Comparison of ENCODE assay signal across 10 mouse cellular contexts in the genomic region with DNA sequence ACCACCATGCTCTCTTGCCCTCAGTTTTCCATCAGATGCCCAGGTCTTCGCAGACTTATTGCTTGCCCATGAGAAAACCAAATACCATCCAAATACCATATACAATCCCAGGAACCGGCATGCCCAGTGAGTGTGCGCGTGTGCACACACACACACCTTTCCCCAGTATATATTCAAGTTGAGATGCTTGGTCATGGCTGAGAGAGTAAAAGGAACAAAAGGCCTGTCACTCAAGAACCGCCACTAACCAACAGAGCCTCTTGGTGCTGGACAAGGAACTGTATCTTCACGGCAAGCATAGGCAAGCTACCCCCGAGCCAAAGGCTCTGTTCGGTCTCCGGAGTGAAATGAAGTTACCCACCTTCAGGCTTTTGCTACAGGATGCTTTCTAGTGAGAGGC. TPM values are rescaled to one million over a fixed set of nuclear protein-coding genes. Genes with fewer than 3 reads are reported as not detected.
DNase-seq lines count a peak whose midpoint lies in the region; ATAC-seq and TF ChIP-seq lines count a peak whose summit lies in the region.
"Had no signal": no experiment of that assay in that cellular context is flagged by ENCODE, and none has a peak within 500 bp of the region (broad histone marks: within the 10 kb centered on the region; RNA-seq: fewer than 3 reads in every experiment).

No protein-coding gene starts in this region.

- no peak overlapping the region for H3K4me3 ChIP-seq in heart, postnatal 0 days (ENCODE audit: low read depth, low read length)
- H3K4me3 ChIP-seq in G1E (ENCODE audit: low read depth, low read length), result peak overlapping the region; percentile 3; the same call in 1 of the 2 replicates
- H3K4me3 ChIP-seq in hindbrain, embryonic 10.5 days, result peak overlapping the region; percentile 89
- peak overlapping the region; percentile 85 for H3K4me3 ChIP-seq in midbrain, embryonic 12.5 days

- no peak for TF ChIP-seq CTCF in heart, postnatal 0 days (IDR thresholded peaks at IDR 0.05; ENCODE audit: low read depth)
- TF ChIP-seq CTCF in G1E (IDR thresholded peaks at IDR 0.05; ENCODE audit: low read depth, low read length), result no peak

- peaks cover 11% of the 10 kb centered on the region for H3K4me1 ChIP-seq in heart, postnatal 0 days (ENCODE audit: control insufficient read depth, insufficient read depth)
- peaks cover 43% of the 10 kb centered on the region for H3K4me1 ChIP-seq in G1E (ENCODE audit: insufficient read depth, low read depth, low read length)
- peaks cover 40% of the 10 kb centered on the region for H3K4me1 ChIP-seq in hindbrain, embryonic 10.5 days (replicated peaks)
- peaks cover 24% of the 10 kb centered on the region for H3K4me1 ChIP-seq in midbrain, embryonic 12.5 days

- H3K9ac ChIP-seq in heart, postnatal 0 days (replicated peaks; ENCODE audit: low read depth, low read length), result no peak overlapping the region
- H3K9ac ChIP-seq in midbrain, embryonic 12.5 days (replicated peaks), result peak overlapping the region; percentile 87; the same call in 1 of the 2 replicates

- peak overlapping the region; percentile 99; the same call in 1 of the 2 replicates for H3K4me2 ChIP-seq in heart, postnatal 0 days (ENCODE audit: low read depth, low read length)
- peak overlapping the region; percentile 84 for H3K4me2 ChIP-seq in midbrain, embryonic 12.5 days (replicated peaks)

- no peak for TF ChIP-seq EP300 in heart, postnatal 0 days (IDR thresholded peaks at IDR 0.05; ENCODE audit: low read depth)

- H3K36me3 ChIP-seq in heart, postnatal 0 days (replicated peaks; ENCODE audit: control insufficient read depth, insufficient read depth, low read length), result peaks cover 16% of the 10 kb centered on the region
- H3K36me3 ChIP-seq in G1E (replicated peaks), result peaks cover 56% of the 10 kb centered on the region
- H3K36me3 ChIP-seq in hindbrain, embryonic 10.5 days, result peaks cover 18% of the 10 kb centered on the region
- peaks cover 17% of the 10 kb centered on the region for H3K36me3 ChIP-seq in midbrain, embryonic 12.5 days

- ATAC-seq in heart, postnatal 0 days (ENCODE audit: insufficient read depth, low read depth), result no peak
- no peak for ATAC-seq in G1E (ENCODE audit: extremely low read depth, insufficient number of reproducible peaks, low FRiP score, poor library complexity, severe bottlenecking)
- no peak for ATAC-seq in midbrain, embryonic 12.5 days (ENCODE audit: low FRiP score, low read depth)
- ATAC-seq in erythroid progenitor cell, adult 5-6 weeks (replicated peaks; ENCODE audit: low FRiP score, poor library complexity, severe bottlenecking), result no peak

- no peak for DNase-seq in heart, postnatal 0 days (ENCODE audit: low spot score)
- no peak for DNase-seq in heart, adult 18-20 months
- DNase-seq in G1E (ENCODE audit: low spot score), result no peak
- DNase-seq in hindbrain, embryonic 10.5 days (ENCODE audit: low spot score), result no peak
- DNase-seq in layer of hippocampus, adult 9-10 months (ENCODE audit: low spot score), result no peak
- DNase-seq in ovary, postnatal 14 days (ENCODE audit: low spot score), result no peak
- DNase-seq: cerebellum, adult 11 months had no signal

- no peak overlapping the region for H3K27ac ChIP-seq in heart, postnatal 0 days (ENCODE audit: low read depth)
- peak overlapping the region; percentile 99 for H3K27ac ChIP-seq in hindbrain, embryonic 10.5 days
- no peak overlapping the region for H3K27ac ChIP-seq in midbrain, embryonic 12.5 days (replicated peaks)

- WGBS in heart, postnatal 0 days, result 83% methylated on average over 9 of the region's 9 CpGs
- 74% methylated on average over 9 of the region's 9 CpGs for WGBS in hindbrain, embryonic 10.5 days
- WGBS in midbrain, embryonic 12.5 days, result 84% methylated on average over 9 of the region's 9 CpGs

- no peaks in the 10 kb centered on the region for H3K9me3 ChIP-seq in heart, postnatal 0 days (replicated peaks; ENCODE audit: control insufficient read depth, low read length)
- H3K9me3 ChIP-seq in G1E (replicated peaks), result no peaks in the 10 kb centered on the region
- no peaks in the 10 kb centered on the region for H3K9me3 ChIP-seq in hindbrain, embryonic 10.5 days
- H3K9me3 ChIP-seq in midbrain, embryonic 12.5 days, result no peaks in the 10 kb centered on the region

- H3K27me3 ChIP-seq in heart, postnatal 0 days (ENCODE audit: control insufficient read depth, insufficient read depth, low read length), result no peaks in the 10 kb centered on the region
- H3K27me3 ChIP-seq in G1E (ENCODE audit: insufficient read depth, low read length), result no peaks in the 10 kb centered on the region
- H3K27me3 ChIP-seq in hindbrain, embryonic 10.5 days (ENCODE audit: insufficient read depth, poor library complexity, severe bottlenecking), result no peaks in the 10 kb centered on the region
- no peaks in the 10 kb centered on the region for H3K27me3 ChIP-seq in midbrain, embryonic 12.5 days

RNA-seq across cellular contexts. Expression of a gene that starts 1.9 kb away (rescaled TPM):
- total RNA-seq in heart, postnatal 0 days (2014; rRNA removed; ENCODE audit: low replicate concordance), result 12.6 and 12.7 TPM in 2 replicates
- polyA plus RNA-seq in heart, postnatal 0 days (2015; fragmentation: Nextera tagmentation; extraction: Ambion mirVana), result 0.79 and 0.95 TPM in 2 replicates
- 10 to 100 TPM; 23.7 to 24.1 TPM for total RNA-seq in heart, adult 18-20 months (2021)
- total RNA-seq in G1E (2014; fragmentation: Nextera tagmentation) (19.6 and 23.2 TPM in 2 replicates), G1E (2017) (14.5 and 16.7 TPM in 2 replicates)
- 22.0 and 25.6 TPM in 2 replicates for polyA plus RNA-seq in G1E (2012)
- polyA plus RNA-seq in hindbrain, embryonic 10.5 days (2016; fragmentation: Nextera tagmentation; extraction: Ambion mirVana), result 1.8 and 2.0 TPM in 2 replicates
- polyA plus RNA-seq in midbrain, embryonic 12.5 days (2016; fragmentation: Nextera tagmentation; extraction: Ambion mirVana), result 2.7 and 3.3 TPM in 2 replicates
- total RNA-seq in erythroid progenitor cell, adult 5-6 weeks (2015; ENCODE audit: low replicate concordance), result 2.9 and 4.0 TPM in 2 replicates
- total RNA-seq in erythroid progenitor cell, adult 5-6 weeks (2017; ENCODE audit: low replicate concordance), result 2.1 and 12.6 TPM in 2 replicates

RNA-seq across cellular contexts. Expression of a gene that starts 23.8 kb away (rescaled TPM):
- total RNA-seq in heart, postnatal 0 days (2014; rRNA removed; ENCODE audit: low replicate concordance), result 3.2 and 3.5 TPM in 2 replicates
- 7.7 and 8.2 TPM in 2 replicates for polyA plus RNA-seq in heart, postnatal 0 days (2015; fragmentation: Nextera tagmentation; extraction: Ambion mirVana)
- 1 to 10 TPM; 6.4 to 8.4 TPM for total RNA-seq in heart, adult 18-20 months (2021)
- total RNA-seq in G1E (2014; fragmentation: Nextera tagmentation) (13.5 and 20.8 TPM in 2 replicates), G1E (2017) (25.5 and 27.4 TPM in 2 replicates)
- polyA plus RNA-seq in G1E (2012), result 22.5 and 23.2 TPM in 2 replicates
- polyA plus RNA-seq in hindbrain, embryonic 10.5 days (2016; fragmentation: Nextera tagmentation; extraction: Ambion mirVana), result 19.4 and 20.6 TPM in 2 replicates
- polyA plus RNA-seq in midbrain, embryonic 12.5 days (2016; fragmentation: Nextera tagmentation; extraction: Ambion mirVana), result 22.3 and 24.4 TPM in 2 replicates
- total RNA-seq in erythroid progenitor cell, adult 5-6 weeks (2015; ENCODE audit: low replicate concordance), result 8.3 and 13.8 TPM in 2 replicates
- 8.8 and 19.1 TPM in 2 replicates for total RNA-seq in erythroid progenitor cell, adult 5-6 weeks (2017; ENCODE audit: low replicate concordance)

RNA-seq across cellular contexts. Expression of a gene that starts 33.1 kb away (rescaled TPM):
- not detected in 2 replicates for total RNA-seq in heart, postnatal 0 days (2014; rRNA removed; ENCODE audit: low replicate concordance)
- not detected in 2 replicates for polyA plus RNA-seq in heart, postnatal 0 days (2015; fragmentation: Nextera tagmentation; extraction: Ambion mirVana)
- total RNA-seq in heart, adult 18-20 months (2021), result not detected
- not detected in 2 replicates for total RNA-seq in G1E (2014; fragmentation: Nextera tagmentation)
- total RNA-seq in G1E (2017), result 0.23 and 0.33 TPM in 2 replicates
- polyA plus RNA-seq in G1E (2012), result 0.09 TPM in 1 of 2 replicates, not detected in the other
- polyA plus RNA-seq in hindbrain, embryonic 10.5 days (2016; fragmentation: Nextera tagmentation; extraction: Ambion mirVana), result 0.37 and 0.80 TPM in 2 replicates
- polyA plus RNA-seq in midbrain, embryonic 12.5 days (2016; fragmentation: Nextera tagmentation; extraction: Ambion mirVana), result 0.31 and 1.3 TPM in 2 replicates
- not detected in 2 replicates for total RNA-seq in erythroid progenitor cell, adult 5-6 weeks (2015; ENCODE audit: low replicate concordance)
- total RNA-seq in erythroid progenitor cell, adult 5-6 weeks (2017; ENCODE audit: low replicate concordance), result not detected in 2 replicates
- total RNA-seq: hematopoietic stem cell, adult 5-6 weeks had no signal

RNA-seq across cellular contexts. Expression of a gene that starts 39.4 kb away (rescaled TPM):
- 486 and 592 TPM in 2 replicates for total RNA-seq in heart, postnatal 0 days (2014; rRNA removed; ENCODE audit: low replicate concordance)
- 495 and 503 TPM in 2 replicates for polyA plus RNA-seq in heart, postnatal 0 days (2015; fragmentation: Nextera tagmentation; extraction: Ambion mirVana)
- 100 to 1,000 TPM; 135 to 150 TPM for total RNA-seq in heart, adult 18-20 months (2021)
- 49.9 and 78.3 TPM in 2 replicates for total RNA-seq in G1E (2014; fragmentation: Nextera tagmentation)
- total RNA-seq in G1E (2017), result 191 and 258 TPM in 2 replicates
- polyA plus RNA-seq in G1E (2012), result 23.7 and 93.4 TPM in 2 replicates
- polyA plus RNA-seq in hindbrain, embryonic 10.5 days (2016; fragmentation: Nextera tagmentation; extraction: Ambion mirVana), result 642 and 643 TPM in 2 replicates
- 450 and 456 TPM in 2 replicates for polyA plus RNA-seq in midbrain, embryonic 12.5 days (2016; fragmentation: Nextera tagmentation; extraction: Ambion mirVana)
- 20.5 and 50.7 TPM in 2 replicates for total RNA-seq in erythroid progenitor cell, adult 5-6 weeks (2015; ENCODE audit: low replicate concordance)
- 7.9 and 45.8 TPM in 2 replicates for total RNA-seq in erythroid progenitor cell, adult 5-6 weeks (2017; ENCODE audit: low replicate concordance)

RNA-seq across cellular contexts. Expression of a gene that starts 39.6 kb away (rescaled TPM):
- total RNA-seq in heart, postnatal 0 days (2014; rRNA removed; ENCODE audit: low replicate concordance), result 192 and 208 TPM in 2 replicates
- polyA plus RNA-seq in heart, postnatal 0 days (2015; fragmentation: Nextera tagmentation; extraction: Ambion mirVana), result 394 and 409 TPM in 2 replicates
- 100 to 1,000 TPM; 505 to 584 TPM for total RNA-seq in heart, adult 18-20 months (2021)
- 580 and 589 TPM in 2 replicates for total RNA-seq in G1E (2014; fragmentation: Nextera tagmentation)
- total RNA-seq in G1E (2017), result 1,583 and 1,694 TPM in 2 replicates
- 255 and 258 TPM in 2 replicates for polyA plus RNA-seq in G1E (2012)
- polyA plus RNA-seq in hindbrain, embryonic 10.5 days (2016; fragmentation: Nextera tagmentation; extraction: Ambion mirVana), result 381 and 439 TPM in 2 replicates
- polyA plus RNA-seq in midbrain, embryonic 12.5 days (2016; fragmentation: Nextera tagmentation; extraction: Ambion mirVana), result 370 and 378 TPM in 2 replicates
- 324 and 337 TPM in 2 replicates for total RNA-seq in erythroid progenitor cell, adult 5-6 weeks (2015; ENCODE audit: low replicate concordance)
- 331 and 402 TPM in 2 replicates for total RNA-seq in erythroid progenitor cell, adult 5-6 weeks (2017; ENCODE audit: low replicate concordance)
